In genomic region chr12:17032694-17033463, GRCm38 (mm10) we compare ENCODE assay signal across 9 mouse cellular contexts. TPM values are rescaled to one million over a fixed set of nuclear protein-coding genes. Genes with fewer than 3 reads are reported as not detected.
DNase-seq lines count a peak whose midpoint lies in the region; ATAC-seq and TF ChIP-seq lines count a peak whose summit lies in the region.
"Had no signal": no experiment of that assay in that cellular context is flagged by ENCODE, and none has a peak within 500 bp of the region (broad histone marks: within the 10 kb centered on the region; RNA-seq: fewer than 3 reads in every experiment).

No protein-coding gene starts in this region.

- no peak overlapping the region for H3K4me3 ChIP-seq in cerebellum, adult 2 months (replicated peaks; ENCODE audit: insufficient read depth, low read depth, low read length)
- H3K4me3 ChIP-seq in intestine, postnatal 0 days (ENCODE audit: low read depth, low read length): no peak overlapping the region
- no peak overlapping the region for H3K4me3 ChIP-seq in lung, adult 2 months (replicated peaks; ENCODE audit: extremely low read depth, low read depth, low read length)
- H3K4me3 ChIP-seq in neural tube, embryonic 12.5 days: no peak overlapping the region
- H3K4me3 ChIP-seq in thymus, adult 2 months (ENCODE audit: control insufficient read depth, insufficient read depth, low read length): peak overlapping the region; percentile 29; the same call in 1 of the 2 replicates
- H3K4me3 ChIP-seq: embryonic facial prominence, embryonic 15.5 days had no signal

- DNase-seq in left cerebral cortex, adult 18-20 months (ENCODE audit: low spot score in 2 of 2): peak; percentile 86 to 93
- DNase-seq in left cerebral cortex, adult 11 months (ENCODE audit: low spot score): no peak
- peak; percentile 49 to 69 for DNase-seq in cerebellum, adult 2 months
- peak; percentile 55 to 94 for DNase-seq in frontal cortex, adult 2 months (ENCODE audit: extremely low spot score in 1 of 2, low spot score in 1 of 2)
- DNase-seq in lung, adult 2 months: peak; percentile 68
- DNase-seq in thymus, adult 2 months: peak; percentile 74

- no peak overlapping the region for H3K9ac ChIP-seq in intestine, postnatal 0 days (ENCODE audit: low read depth, low read length)
- H3K9ac ChIP-seq in neural tube, embryonic 12.5 days: no peak overlapping the region
- H3K9ac ChIP-seq: embryonic facial prominence, embryonic 15.5 days had no signal

- no peaks in the 10 kb centered on the region for H3K27me3 ChIP-seq in cerebellum, adult 2 months (ENCODE audit: control insufficient read depth, insufficient read depth, low read length)
- H3K27me3 ChIP-seq in intestine, postnatal 0 days (replicated peaks; ENCODE audit: control insufficient read depth, insufficient read depth, low read length): no peaks in the 10 kb centered on the region
- 0 out of 2 replicates have a peak, but pooled peaks cover 3% of the 10 kb centered on the region for H3K27me3 ChIP-seq in neural tube, embryonic 12.5 days (replicated peaks)
- H3K27me3 ChIP-seq in thymus, adult 2 months (ENCODE audit: control insufficient read depth, insufficient read depth, low read length): no peaks in the 10 kb centered on the region
- H3K27me3 ChIP-seq: embryonic facial prominence, embryonic 15.5 days had no signal

- no peak for TF ChIP-seq POLR2A in cerebellum, adult 2 months (IDR thresholded peaks at IDR 0.05; ENCODE audit: borderline replicate concordance, insufficient read depth, low read length)
- no peak for TF ChIP-seq POLR2A in lung, adult 2 months (IDR thresholded peaks at IDR 0.05; ENCODE audit: borderline replicate concordance, extremely low read depth, low read depth, low read length)
- TF ChIP-seq POLR2A in thymus, adult 2 months (IDR thresholded peaks at IDR 0.05; ENCODE audit: control insufficient read depth, extremely low read depth, insufficient read depth, low read length, poor library complexity): no peak

- WGBS in cerebellum, adult 2 months: 39% methylated on average over 13 of the region's 13 CpGs
- whole genome bisulfite sequencing in intestine, postnatal 0 days: 40% methylated on average over 13 of the region's 13 CpGs
- 36% methylated on average over 13 of the region's 13 CpGs for WGBS in lung, adult 2 months
- WGBS in neural tube, embryonic 12.5 days: 40% methylated on average over 13 of the region's 13 CpGs
- WGBS in thymus, adult 2 months: 22% methylated on average over 13 of the region's 13 CpGs

- ATAC-seq in intestine, postnatal 0 days: no peak
- 0 out of 2 replicates have a peak, but pooled peaks have one; percentile 57 for ATAC-seq in neural tube, embryonic 12.5 days (ENCODE audit: low FRiP score, low read depth)

- no peaks in the 10 kb centered on the region for H3K4me1 ChIP-seq in cerebellum, adult 2 months (ENCODE audit: control insufficient read depth, insufficient read depth, low read length)
- no peaks in the 10 kb centered on the region for H3K4me1 ChIP-seq in intestine, postnatal 0 days (replicated peaks; ENCODE audit: control insufficient read depth, insufficient read depth, low read length)
- H3K4me1 ChIP-seq in lung, adult 2 months (ENCODE audit: control insufficient read depth, insufficient read depth, low read length): no peaks in the 10 kb centered on the region
- peaks cover 4% of the 10 kb centered on the region; the same call in 1 of the 2 replicates for H3K4me1 ChIP-seq in neural tube, embryonic 12.5 days
- H3K4me1 ChIP-seq in thymus, adult 2 months (replicated peaks; ENCODE audit: control insufficient read depth, insufficient read depth, low read length): peaks cover 8% of the 10 kb centered on the region

- H3K9me3 ChIP-seq in intestine, postnatal 0 days (ENCODE audit: control insufficient read depth): no peaks in the 10 kb centered on the region
- 0 out of 2 replicates have a peak, but pooled peaks cover 5% of the 10 kb centered on the region for H3K9me3 ChIP-seq in neural tube, embryonic 12.5 days
- H3K9me3 ChIP-seq: embryonic facial prominence, embryonic 15.5 days had no signal

- H3K27ac ChIP-seq in cerebellum, adult 2 months (ENCODE audit: insufficient read depth, low read length): no peak overlapping the region
- no peak overlapping the region for H3K27ac ChIP-seq in intestine, postnatal 0 days (ENCODE audit: low read depth, low read length)
- H3K27ac ChIP-seq in neural tube, embryonic 12.5 days: no peak overlapping the region
- H3K27ac ChIP-seq in thymus, adult 2 months (ENCODE audit: control insufficient read depth, insufficient read depth, low read length): peak overlapping the region; percentile 34
- H3K27ac ChIP-seq: embryonic facial prominence, embryonic 15.5 days had no signal

- TF ChIP-seq CTCF in cerebellum, adult 2 months (IDR thresholded peaks at IDR 0.05; ENCODE audit: borderline replicate concordance, insufficient read depth, low read depth, low read length): peak; percentile 64
- peak; percentile 87 for TF ChIP-seq CTCF in intestine, postnatal 0 days (IDR thresholded peaks at IDR 0.05; ENCODE audit: low read depth)
- TF ChIP-seq CTCF in lung, adult 2 months (IDR thresholded peaks at IDR 0.05; ENCODE audit: insufficient read depth, low read length): peak; percentile 43; the same call in 1 of the 2 replicates
- TF ChIP-seq CTCF in thymus, adult 2 months (IDR thresholded peaks at IDR 0.05; ENCODE audit: borderline replicate concordance, control insufficient read depth, extremely low read depth, insufficient read depth, low read length, poor library complexity): no peak

- H3K4me2 ChIP-seq in intestine, postnatal 0 days (replicated peaks; ENCODE audit: low read depth): no peak overlapping the region
- H3K4me2 ChIP-seq in neural tube, embryonic 12.5 days (replicated peaks): no peak overlapping the region
- H3K4me2 ChIP-seq: embryonic facial prominence, embryonic 15.5 days had no signal

- no peaks in the 10 kb centered on the region for H3K36me3 ChIP-seq in intestine, postnatal 0 days (ENCODE audit: control insufficient read depth, insufficient read depth)
- no peaks in the 10 kb centered on the region for H3K36me3 ChIP-seq in neural tube, embryonic 12.5 days
- no peaks in the 10 kb centered on the region for H3K36me3 ChIP-seq in thymus, adult 2 months (ENCODE audit: control insufficient read depth, insufficient read depth, low read length)
- H3K36me3 ChIP-seq: embryonic facial prominence, embryonic 15.5 days had no signal

RNA-seq across cellular contexts. Expression of gene 2410004P03Rik, which starts 21.4 kb away (rescaled TPM):
- 1 to 10 TPM in 1 of 2 experiments, under 1 TPM in 1; 0.75 to 1.3 TPM for total RNA-seq in left cerebral cortex, adult 18-20 months (2021)
- 0.90 and 1.1 TPM in 2 replicates for polyA plus RNA-seq in cerebellum, adult 2 months (2012; rRNA removed)
- 0.76 and 0.88 TPM in 2 replicates for polyA plus RNA-seq in frontal cortex, adult 2 months (2012; rRNA removed)
- 0.12 and 0.18 TPM in 2 replicates for polyA plus RNA-seq in intestine, postnatal 0 days (2015; fragmentation: Nextera tagmentation; extraction: Ambion mirVana)
- polyA plus RNA-seq in lung, adult 2 months (2012; rRNA removed): 11.2 and 15.0 TPM in 2 replicates
- 0.41 and 1.2 TPM in 2 replicates for polyA plus RNA-seq in neural tube, embryonic 12.5 days (2016; fragmentation: Nextera tagmentation; extraction: Ambion mirVana)
- polyA plus RNA-seq in thymus, adult 2 months (2012; rRNA removed): 1.1 TPM in 2 replicates

RNA-seq across cellular contexts. Expression of gene Pqlc3, which starts 32.7 kb away (rescaled TPM):
- total RNA-seq in left cerebral cortex, adult 18-20 months (2021): 1 to 10 TPM; 1.1 to 1.7 TPM
- 0.62 and 1.4 TPM in 2 replicates for polyA plus RNA-seq in cerebellum, adult 2 months (2012; rRNA removed)
- 1.4 and 1.7 TPM in 2 replicates for polyA plus RNA-seq in frontal cortex, adult 2 months (2012; rRNA removed)
- polyA plus RNA-seq in intestine, postnatal 0 days (2015; fragmentation: Nextera tagmentation; extraction: Ambion mirVana): 15.9 and 19.2 TPM in 2 replicates
- 73.8 and 81.2 TPM in 2 replicates for polyA plus RNA-seq in lung, adult 2 months (2012; rRNA removed)
- 2.3 and 3.0 TPM in 2 replicates for polyA plus RNA-seq in neural tube, embryonic 12.5 days (2016; fragmentation: Nextera tagmentation; extraction: Ambion mirVana)
- polyA plus RNA-seq in thymus, adult 2 months (2012; rRNA removed): 89.0 and 114 TPM in 2 replicates
